Mouse (Mus musculus): ENCODE results near the gene Mrs2. TPM values are rescaled to one million over a fixed set of nuclear protein-coding genes. Genes with fewer than 3 reads are reported as not detected.
A peak's percentile ranks its signal among the peaks of the same experiment; 100 is the strongest.
"Not testable (repeated sequence)": the region's sequence is repeated elsewhere in the genome, so short reads cannot be mapped to it uniquely, and the experiment has no call there.

Gene Mrs2
- polyA plus RNA-seq, 1 experiment from 2014 or later, result 14.0 TPM

DNA sequence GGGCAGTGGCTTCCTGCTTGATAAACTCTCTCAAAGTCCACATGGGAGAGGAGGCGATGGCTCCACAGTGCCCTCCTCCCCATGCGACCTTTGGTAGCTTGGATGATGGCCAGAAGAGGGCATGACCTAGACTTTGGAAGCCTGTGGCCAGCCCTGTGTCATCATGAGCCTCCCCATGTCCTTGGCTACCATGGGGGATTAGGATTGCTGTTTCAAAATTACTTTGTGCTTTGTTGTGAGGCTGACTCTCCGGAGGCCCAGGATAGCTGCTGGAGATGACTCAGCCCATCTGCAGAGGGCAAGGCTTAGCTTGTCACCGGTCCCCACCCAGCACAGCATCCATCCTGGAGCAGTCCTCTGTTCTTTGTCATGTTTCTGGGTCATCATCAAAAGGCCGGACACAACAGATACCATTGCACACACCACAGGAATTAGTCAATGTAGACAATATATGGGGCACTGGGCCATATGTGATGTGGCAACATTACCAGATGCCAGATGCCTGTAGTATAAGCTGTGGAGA lies 42.3 kb downstream of the Mrs2 start:
- WGBS, result 87% methylated on average over 5 of the region's 5 CpGs
- no peaks in the 10 kb centered on the region for H3K27me3 ChIP-seq
- no peak for ATAC-seq (ENCODE audit: insufficient number of reproducible peaks, insufficient read depth, low FRiP score, low TSS enrichment, low read depth)

DNA sequence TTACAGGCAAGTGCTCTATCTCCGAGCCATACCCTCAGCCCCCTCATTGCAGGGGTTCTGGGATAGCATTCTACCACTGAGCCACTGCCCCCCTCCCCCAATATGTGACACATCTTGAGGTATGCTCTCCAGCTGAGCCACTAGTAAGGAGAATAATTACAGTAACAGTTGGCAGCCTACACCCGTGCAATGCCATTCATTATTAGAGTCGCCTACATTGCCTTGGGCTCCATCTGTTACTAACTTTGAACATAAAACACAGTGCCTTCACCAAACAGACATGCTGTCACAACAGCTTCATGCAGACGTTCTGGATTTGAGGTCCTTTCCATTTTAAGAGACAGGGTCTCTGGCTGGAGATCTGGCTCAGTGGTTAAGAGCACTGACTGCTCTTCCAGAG lies 43.8 kb downstream of the Mrs2 start:
- no peak overlapping the region for H3K4me3 ChIP-seq
- H3K4me2 ChIP-seq, result no peak overlapping the region
- WGBS, result 47% methylated on average over 4 of the region's 4 CpGs
- no peak overlapping the region for H3K27ac ChIP-seq
- ATAC-seq (ENCODE audit: insufficient number of reproducible peaks, insufficient read depth, low FRiP score, low TSS enrichment, low read depth), result 0 out of 2 replicates have a peak, but pooled peaks have one; percentile 23
- no peaks in the 10 kb centered on the region for H3K27me3 ChIP-seq
- H3K4me1 ChIP-seq, result no peaks in the 10 kb centered on the region
- no peak overlapping the region for H3K9ac ChIP-seq
- H3K9me3 ChIP-seq, result no peaks in the 10 kb centered on the region
- no peaks in the 10 kb centered on the region for H3K36me3 ChIP-seq

More for the DNA sequence above, 42.3 kb downstream of the Mrs2 start:
- Histone ChIP-seq H3K4me3 (no peak overlapping the region), H3K9ac (no peak overlapping the region), H3K27ac (no peak overlapping the region), H3K4me2 (no peak overlapping the region), H3K4me1 (no peaks in the 10 kb centered on the region), H3K36me3 (no peaks in the 10 kb centered on the region), H3K9me3 (no peaks in the 10 kb centered on the region)

DNA sequence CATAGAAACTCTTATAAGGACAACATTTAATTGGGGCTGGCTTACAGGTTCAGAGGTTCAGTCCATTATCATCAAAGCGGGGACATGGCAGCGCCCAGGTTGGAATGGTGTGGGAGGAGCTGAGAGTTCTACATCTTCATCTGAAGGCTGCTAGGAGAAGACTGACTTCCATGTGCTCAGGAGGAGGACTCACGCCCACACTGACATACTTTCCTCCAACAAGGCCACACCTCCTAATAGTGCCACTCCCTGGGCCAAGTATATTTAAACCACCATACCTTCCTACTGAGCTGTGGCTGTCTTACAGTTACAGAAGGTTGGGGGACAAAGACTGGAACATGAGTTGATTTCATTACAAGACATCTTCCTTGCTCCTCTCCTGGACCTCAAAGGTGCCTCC lies 48.4 kb downstream of the Mrs2 start:
- not testable (repeated sequence) for H3K27ac ChIP-seq; H3K9me3 ChIP-seq; H3K36me3 ChIP-seq; H3K4me3 ChIP-seq; H3K4me2 ChIP-seq; ATAC-seq (ENCODE audit: insufficient number of reproducible peaks, insufficient read depth, low FRiP score, low TSS enrichment, low read depth); H3K27me3 ChIP-seq; H3K4me1 ChIP-seq; H3K9ac ChIP-seq
- 83% methylated on average over 3 of the region's 3 CpGs for WGBS

DNA sequence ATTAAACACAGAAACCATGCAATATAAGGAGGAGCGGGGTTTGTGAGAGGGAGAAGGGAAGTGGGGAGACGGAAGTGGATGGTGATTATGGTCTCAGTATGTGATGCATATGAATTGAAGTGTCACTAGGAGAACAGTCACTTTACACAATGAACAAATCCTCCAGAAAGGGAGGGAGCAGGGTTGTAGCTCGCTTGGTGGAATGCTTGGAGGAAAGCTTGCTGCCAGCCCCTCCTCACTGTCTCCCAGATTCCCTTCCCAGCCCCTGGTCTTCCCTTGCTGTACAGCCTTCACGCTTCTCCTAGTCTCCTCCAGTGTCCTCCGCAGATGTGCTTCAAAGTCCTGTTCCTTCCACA lies 54.4 kb downstream of the Mrs2 start:
- H3K9ac ChIP-seq, result peak overlapping the region; percentile 57
- H3K27ac ChIP-seq, result no peak overlapping the region
- peaks cover 11% of the 10 kb centered on the region for H3K4me1 ChIP-seq
- 23% methylated on average over 5 of the region's 5 CpGs for WGBS
- no peaks in the 10 kb centered on the region for H3K27me3 ChIP-seq
- H3K4me3 ChIP-seq, result peak overlapping the region; percentile 40
- no peak for ATAC-seq (ENCODE audit: insufficient number of reproducible peaks, insufficient read depth, low FRiP score, low TSS enrichment, low read depth)
- no peaks in the 10 kb centered on the region for H3K36me3 ChIP-seq
- no peaks in the 10 kb centered on the region for H3K9me3 ChIP-seq
- peak overlapping the region; percentile 64 for H3K4me2 ChIP-seq

DNA sequence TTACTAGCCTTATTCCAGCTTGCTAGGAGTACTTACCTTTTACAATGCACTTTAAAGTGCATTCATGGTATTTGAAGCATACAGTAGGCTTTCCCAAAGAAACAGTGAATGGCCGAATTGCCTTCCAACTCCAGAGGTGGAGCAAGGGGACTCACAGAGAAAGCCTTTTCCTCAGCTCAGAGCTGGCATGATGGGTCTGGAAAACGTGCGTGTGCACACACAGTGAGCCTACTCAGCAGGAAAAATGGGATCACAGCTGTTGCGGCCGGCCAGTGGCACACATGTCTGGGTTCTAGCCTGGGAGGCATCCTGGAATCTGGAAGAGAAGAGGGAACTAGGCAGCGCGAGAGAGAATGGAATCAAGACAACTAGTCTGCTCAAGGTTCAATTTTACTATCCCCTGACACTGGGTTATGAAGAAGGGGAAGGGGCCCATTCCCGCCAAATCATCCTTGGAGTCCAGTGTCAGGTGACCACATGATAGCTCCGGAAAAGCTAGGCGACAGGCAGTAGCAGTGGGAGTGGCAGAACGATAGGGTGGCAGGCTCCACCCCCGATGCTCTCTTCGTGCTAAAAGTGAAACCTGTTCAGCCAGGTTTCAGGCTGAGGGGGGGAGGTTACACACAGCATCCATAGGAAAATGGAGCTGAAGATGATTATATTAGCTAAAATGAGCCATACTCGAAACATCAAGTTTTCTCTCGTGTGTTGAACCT lies 54.9 kb downstream of the Mrs2 start:
- WGBS, result 14% methylated on average over 15 of the region's 15 CpGs
- ATAC-seq (ENCODE audit: insufficient number of reproducible peaks, insufficient read depth, low FRiP score, low TSS enrichment, low read depth), result no peak
- Histone ChIP-seq H3K4me3 (peak overlapping the region; percentile 40), H3K27me3 (no peaks in the 10 kb centered on the region), H3K9me3 (no peaks in the 10 kb centered on the region), H3K9ac (peak overlapping the region; percentile 57), H3K36me3 (no peaks in the 10 kb centered on the region), H3K27ac (no peak overlapping the region), H3K4me1 (peaks cover 11% of the 10 kb centered on the region), H3K4me2 (peak overlapping the region; percentile 64)

DNA sequence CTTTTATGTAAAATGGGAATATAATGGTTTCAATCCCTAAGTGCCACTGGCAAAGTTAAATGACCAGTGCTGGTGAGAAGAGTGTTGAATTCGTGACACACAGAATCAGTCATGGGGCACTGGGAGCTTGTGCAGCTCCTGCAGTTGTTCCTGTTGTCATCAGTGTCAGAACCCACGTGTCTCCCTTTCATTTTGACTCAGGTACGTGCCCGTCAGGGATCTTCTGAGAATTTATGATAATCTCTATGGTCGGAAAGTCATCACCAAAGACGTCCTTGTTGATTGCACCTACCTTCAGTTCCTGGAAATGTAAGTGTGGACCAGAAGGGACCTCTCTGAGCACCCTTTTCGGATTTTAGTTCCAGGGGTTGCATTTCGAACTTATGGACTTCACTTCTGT lies 58.1 kb downstream of the Mrs2 start:
- H3K4me3 ChIP-seq, result no peak overlapping the region
- H3K9ac ChIP-seq, result no peak overlapping the region
- no peak overlapping the region for H3K27ac ChIP-seq
- H3K36me3 ChIP-seq, result no peaks in the 10 kb centered on the region
- peaks cover 11% of the 10 kb centered on the region for H3K4me1 ChIP-seq
- WGBS, result 83% methylated on average over 8 of the region's 8 CpGs
- H3K27me3 ChIP-seq, result no peaks in the 10 kb centered on the region
- H3K4me2 ChIP-seq, result no peak overlapping the region
- no peaks in the 10 kb centered on the region for H3K9me3 ChIP-seq
- ATAC-seq (ENCODE audit: insufficient number of reproducible peaks, insufficient read depth, low FRiP score, low TSS enrichment, low read depth), result no peak

DNA sequence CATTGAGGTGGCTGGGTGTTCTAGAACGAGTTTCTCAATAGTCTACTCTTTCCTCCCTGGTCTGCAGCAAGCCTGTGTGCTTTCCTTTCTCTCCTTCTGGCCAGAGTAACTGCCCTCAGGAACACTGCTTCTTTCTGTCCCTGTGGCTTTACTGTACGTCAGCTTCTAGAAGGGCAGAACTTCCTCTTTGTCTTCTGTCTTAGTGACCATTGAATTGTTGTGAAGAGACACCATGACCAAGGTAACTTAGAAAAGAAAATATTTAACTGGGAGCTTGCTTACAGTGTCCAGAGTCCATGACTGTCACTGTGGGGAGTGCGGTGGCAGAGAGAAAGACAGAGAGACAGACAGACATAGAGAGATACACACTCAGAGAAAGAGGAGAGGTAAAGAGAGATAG lies 60.1 kb downstream of the Mrs2 start:
- H3K4me3 ChIP-seq, result no peak overlapping the region
- no peak for ATAC-seq (ENCODE audit: insufficient number of reproducible peaks, insufficient read depth, low FRiP score, low TSS enrichment, low read depth)
- H3K4me1 ChIP-seq, result peaks cover under 1% of the 10 kb centered on the region; the same call in 1 of the 2 replicates
- H3K36me3 ChIP-seq, result no peaks in the 10 kb centered on the region
- no peaks in the 10 kb centered on the region for H3K9me3 ChIP-seq
- no peak overlapping the region for H3K27ac ChIP-seq
- no peak overlapping the region for H3K4me2 ChIP-seq
- no peak overlapping the region for H3K9ac ChIP-seq
- peaks cover 5% of the 10 kb centered on the region; the same call in 1 of the 2 replicates for H3K27me3 ChIP-seq
- WGBS, result 72% methylated on average over 3 of the region's 3 CpGs

DNA sequence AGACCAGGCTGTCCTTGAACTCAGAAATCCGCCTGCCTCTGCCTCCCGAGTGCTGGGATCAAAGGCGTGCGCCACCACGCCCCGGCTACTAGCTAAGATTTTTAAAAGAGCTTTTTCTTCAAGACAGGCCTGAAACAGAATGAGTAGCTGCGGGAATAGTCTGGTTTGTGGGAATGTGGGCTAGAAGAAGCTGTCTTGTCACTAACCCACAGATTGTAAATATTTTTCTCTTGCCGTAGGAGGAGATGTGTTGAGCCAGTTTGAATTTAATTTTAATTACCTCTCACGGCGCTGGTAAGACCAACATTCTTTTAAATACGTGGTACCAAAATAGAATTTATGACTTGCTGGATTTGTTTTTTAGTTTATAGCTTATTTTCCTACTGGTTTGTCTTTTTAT lies 61.5 kb downstream of the Mrs2 start:
- no peak overlapping the region for H3K9ac ChIP-seq
- H3K9me3 ChIP-seq, result no peaks in the 10 kb centered on the region
- H3K4me3 ChIP-seq, result no peak overlapping the region
- H3K4me1 ChIP-seq, result no peaks in the 10 kb centered on the region
- H3K27ac ChIP-seq, result no peak overlapping the region
- 85% methylated on average over 11 of the region's 11 CpGs for whole genome bisulfite sequencing
- H3K27me3 ChIP-seq, result peaks cover 9% of the 10 kb centered on the region; the same call in 1 of the 2 replicates
- no peak overlapping the region for H3K4me2 ChIP-seq
- no peaks in the 10 kb centered on the region for H3K36me3 ChIP-seq
- ATAC-seq (ENCODE audit: insufficient number of reproducible peaks, insufficient read depth, low FRiP score, low TSS enrichment, low read depth), result no peak

DNA sequence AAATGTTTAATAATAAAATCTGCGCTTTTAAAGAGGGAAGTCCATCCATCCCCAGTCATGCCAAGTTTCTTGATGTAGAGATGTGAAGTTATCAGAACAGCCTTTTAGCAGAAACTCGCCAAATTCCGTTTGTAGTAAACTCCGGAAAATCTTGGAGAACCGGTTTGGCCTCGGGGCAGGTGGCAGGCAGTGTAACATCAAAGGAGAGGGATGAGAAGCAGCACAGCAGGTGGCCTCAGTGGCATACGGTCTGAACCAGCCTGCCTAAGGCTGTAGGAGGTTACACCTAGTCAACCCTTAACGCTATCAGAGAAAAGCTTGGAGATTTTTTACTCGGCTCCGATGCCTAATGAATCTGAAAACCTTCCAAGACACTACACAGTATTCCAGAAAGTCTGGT lies 64.7 kb downstream of the Mrs2 start:
- no peak overlapping the region for H3K4me3 ChIP-seq
- peaks cover 9% of the 10 kb centered on the region; the same call in 1 of the 2 replicates for H3K27me3 ChIP-seq
- H3K9me3 ChIP-seq, result no peaks in the 10 kb centered on the region
- H3K4me1 ChIP-seq, result 0 out of 2 replicates have a peak, but pooled peaks cover 5% of the 10 kb centered on the region
- H3K36me3 ChIP-seq, result no peaks in the 10 kb centered on the region
- no peak overlapping the region for H3K4me2 ChIP-seq
- no peak overlapping the region for H3K27ac ChIP-seq
- 7% methylated on average over 10 of the region's 10 CpGs for WGBS
- H3K9ac ChIP-seq, result no peak overlapping the region
- ATAC-seq (ENCODE audit: insufficient number of reproducible peaks, insufficient read depth, low FRiP score, low TSS enrichment, low read depth), result peak; percentile 74; the same call in 1 of the 2 replicates

DNA sequence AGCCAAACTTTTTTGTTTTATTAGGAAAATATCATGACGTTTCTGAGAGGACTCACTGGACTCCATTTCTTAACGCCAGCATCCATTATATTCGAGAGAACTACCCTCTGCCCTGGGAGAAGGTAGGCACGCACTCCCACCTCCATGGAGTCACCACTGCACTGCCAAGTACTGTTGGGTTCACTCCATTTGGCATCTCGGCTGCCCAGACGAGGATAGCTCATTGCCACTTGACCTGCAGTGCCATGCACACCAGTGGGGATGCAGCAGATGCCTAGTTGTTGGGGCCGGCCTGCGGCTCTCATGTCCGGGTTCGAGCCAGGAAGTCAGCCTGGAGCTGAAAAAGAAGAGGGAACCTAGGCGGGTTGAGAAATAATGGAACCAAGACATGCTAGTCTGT lies 65.1 kb downstream of the Mrs2 start:
- no peak overlapping the region for H3K4me3 ChIP-seq
- no peak overlapping the region for H3K27ac ChIP-seq
- no peak overlapping the region for H3K4me2 ChIP-seq
- no peak for ATAC-seq (ENCODE audit: insufficient number of reproducible peaks, insufficient read depth, low FRiP score, low TSS enrichment, low read depth)
- peaks cover 9% of the 10 kb centered on the region; the same call in 1 of the 2 replicates for H3K27me3 ChIP-seq
- H3K4me1 ChIP-seq, result 0 out of 2 replicates have a peak, but pooled peaks cover 5% of the 10 kb centered on the region
- no peak overlapping the region for H3K9ac ChIP-seq
- no peaks in the 10 kb centered on the region for H3K36me3 ChIP-seq
- no peaks in the 10 kb centered on the region for H3K9me3 ChIP-seq
- 38% methylated on average over 11 of the region's 11 CpGs for WGBS

DNA sequence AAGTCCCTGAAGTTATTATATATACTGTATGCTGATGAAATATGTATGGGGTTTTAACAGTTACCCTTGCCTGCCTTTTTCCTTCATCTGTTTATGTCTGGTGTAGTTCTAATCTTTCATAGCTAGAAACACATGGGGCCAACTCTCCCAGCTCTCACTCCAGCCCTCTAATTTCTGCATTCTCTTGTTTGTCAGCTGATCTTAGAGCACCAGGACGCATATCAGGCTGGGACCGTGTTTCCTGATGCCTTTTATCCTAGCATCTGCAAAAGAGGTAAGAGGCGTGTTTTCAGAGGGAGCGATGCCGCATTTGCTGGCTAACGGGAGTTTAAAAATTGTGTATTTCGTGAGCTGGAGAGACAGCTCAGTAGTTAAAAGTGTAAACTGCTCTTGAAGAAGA lies 67.5 kb downstream of the Mrs2 start:
- H3K9me3 ChIP-seq, result no peaks in the 10 kb centered on the region
- 0 out of 2 replicates have a peak, but pooled peaks cover 5% of the 10 kb centered on the region for H3K4me1 ChIP-seq
- peaks cover 9% of the 10 kb centered on the region; the same call in 1 of the 2 replicates for H3K27me3 ChIP-seq
- 55% methylated on average over 7 of the region's 7 CpGs for whole genome bisulfite sequencing
- H3K4me3 ChIP-seq, result no peak overlapping the region
- no peak overlapping the region for H3K9ac ChIP-seq
- ATAC-seq (ENCODE audit: insufficient number of reproducible peaks, insufficient read depth, low FRiP score, low TSS enrichment, low read depth), result no peak
- no peak overlapping the region for H3K4me2 ChIP-seq
- H3K36me3 ChIP-seq, result no peaks in the 10 kb centered on the region
- no peak overlapping the region for H3K27ac ChIP-seq

DNA sequence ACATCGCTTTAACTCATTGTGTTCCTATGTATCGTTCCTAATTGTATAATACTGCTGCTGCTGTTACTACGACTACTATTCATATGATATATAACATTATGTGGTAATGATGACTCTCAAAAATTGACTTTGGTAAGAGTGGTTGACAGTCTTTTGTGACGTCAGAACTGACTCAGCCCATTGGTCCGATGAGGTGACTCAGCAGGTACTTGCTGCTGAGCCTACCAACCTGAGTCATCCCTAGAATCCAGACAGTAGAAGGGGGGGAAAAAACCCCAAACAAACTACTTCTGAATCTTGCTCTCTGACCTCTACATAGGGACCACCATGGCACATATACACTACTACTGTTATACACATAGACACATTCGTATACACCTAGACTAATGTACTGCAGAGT lies 71.3 kb downstream of the Mrs2 start:
- no peak overlapping the region for H3K9ac ChIP-seq
- no peaks in the 10 kb centered on the region for H3K27me3 ChIP-seq
- ATAC-seq (ENCODE audit: insufficient number of reproducible peaks, insufficient read depth, low FRiP score, low TSS enrichment, low read depth), result no peak
- H3K4me2 ChIP-seq, result no peak overlapping the region
- no peak overlapping the region for H3K4me3 ChIP-seq
- no peak overlapping the region for H3K27ac ChIP-seq
- H3K9me3 ChIP-seq, result no peaks in the 10 kb centered on the region
- peaks cover 9% of the 10 kb centered on the region; the same call in 1 of the 2 replicates for H3K4me1 ChIP-seq
- 93% methylated on average over 6 of the region's 6 CpGs for WGBS
- H3K36me3 ChIP-seq, result no peaks in the 10 kb centered on the region
